Comparison of ENCODE assay signal across 28 mouse cellular contexts in genomic region chr12:74898211-74898610, GRCm38 (mm10).
"Had no signal": no experiment of that assay in that cellular context is flagged by ENCODE, and none has a peak within 500 bp of the region (broad histone marks: within the 10 kb centered on the region; RNA-seq: fewer than 3 reads in every experiment).

No protein-coding gene starts in this region.

- H3K27me3 ChIP-seq: embryonic facial prominence, embryonic 12.5 days; embryonic facial prominence, embryonic 13.5 days; embryonic facial prominence, embryonic 15.5 days; forebrain, embryonic 12.5 days; forebrain, embryonic 13.5 days; forebrain, embryonic 15.5 days had no signal

- H3K4me1 ChIP-seq: embryonic facial prominence, embryonic 10.5 days; embryonic facial prominence, embryonic 12.5 days; embryonic facial prominence, embryonic 13.5 days; embryonic facial prominence, embryonic 15.5 days; forebrain, embryonic 10.5 days; forebrain, embryonic 12.5 days; forebrain, embryonic 15.5 days had no signal

- DNase-seq: cerebellum, adult 2 months; cerebellum, adult 8-10 months; cerebellum, adult 9-10 months; cerebellum, adult 9-11 months; cerebellum, postnatal 10 days; cerebellum, postnatal 14 days; cerebellum, postnatal 25 days; cerebellum, postnatal 36 days; embryo, embryonic 11 days; forebrain, postnatal 0 days; gastrocnemius, adult 2 months; gastrocnemius, postnatal 10 days; gastrocnemius, postnatal 14 days; gastrocnemius, postnatal 25 days; gastrocnemius, postnatal 36 days; heart, adult 18-20 months; heart, adult 2 months had no signal

- H3K9ac ChIP-seq: embryonic facial prominence, embryonic 12.5 days; embryonic facial prominence, embryonic 13.5 days; embryonic facial prominence, embryonic 15.5 days; forebrain, embryonic 12.5 days; forebrain, embryonic 13.5 days; forebrain, embryonic 15.5 days; forebrain, postnatal 0 days had no signal

- ATAC-seq: forebrain, embryonic 13.5 days; forebrain, embryonic 14.5 days; forebrain, embryonic 15.5 days; forebrain, embryonic 16.5 days; forebrain, postnatal 0 days had no signal

- H3K36me3 ChIP-seq: embryonic facial prominence, embryonic 10.5 days; embryonic facial prominence, embryonic 12.5 days; embryonic facial prominence, embryonic 13.5 days; embryonic facial prominence, embryonic 15.5 days; forebrain, embryonic 10.5 days; forebrain, embryonic 12.5 days; forebrain, embryonic 15.5 days had no signal

- H3K9me3 ChIP-seq: embryonic facial prominence, embryonic 10.5 days; embryonic facial prominence, embryonic 12.5 days; embryonic facial prominence, embryonic 13.5 days; embryonic facial prominence, embryonic 15.5 days; forebrain, embryonic 10.5 days; forebrain, embryonic 12.5 days; forebrain, embryonic 13.5 days; forebrain, embryonic 15.5 days had no signal

- H3K4me2 ChIP-seq: embryonic facial prominence, embryonic 12.5 days; embryonic facial prominence, embryonic 13.5 days; embryonic facial prominence, embryonic 15.5 days; forebrain, embryonic 12.5 days; forebrain, embryonic 13.5 days; forebrain, embryonic 15.5 days had no signal

- H3K4me3 ChIP-seq: embryonic facial prominence, embryonic 10.5 days; embryonic facial prominence, embryonic 12.5 days; embryonic facial prominence, embryonic 13.5 days; embryonic facial prominence, embryonic 15.5 days; erythroblast, embryonic 14.5 days; forebrain, embryonic 10.5 days; forebrain, embryonic 12.5 days; forebrain, embryonic 13.5 days; forebrain, embryonic 15.5 days; gastrocnemius, adult 2 months; heart, adult 2 months had no signal

- H3K27ac ChIP-seq: embryonic facial prominence, embryonic 10.5 days; embryonic facial prominence, embryonic 12.5 days; embryonic facial prominence, embryonic 13.5 days; embryonic facial prominence, embryonic 15.5 days; forebrain, embryonic 10.5 days; forebrain, embryonic 12.5 days; forebrain, embryonic 13.5 days; forebrain, embryonic 15.5 days; gastrocnemius, adult 2 months; heart, adult 2 months had no signal
